Mouse (Mus musculus) frontal cortex, postnatal 25 days (tissue): ENCODE results near the gene Csnk1e.
A peak's percentile ranks its signal among the peaks of the same experiment; 100 is the strongest.
"Not testable (repeated sequence)": the region's sequence is repeated elsewhere in the genome, so short reads cannot be mapped to it uniquely, and the experiment has no call there.

ENCODE experiments used
- DNase-seq, 2 experiments: peaks; one replicate each; pipeline ENCODE4 v3.0.0; 2022; ENCODE audit warnings: low spot score in 2 of 2

The Csnk1e gene

GRCm38 (mm10) chr15:79455106-79455810 is at the start of gene Csnk1e:
TSS of gene Csnk1e (minus strand) at chr15:79455566.
- no peak for DNase-seq

- DNase-seq, result no peak
Observed at GRCm38 (mm10) chr15:79504707-79505452, 49.5 kb upstream of the Csnk1e start, which contains the start of gene Kcnj4. TSS of gene Kcnj4 (minus strand) at chr15:79505241.

GRCm38 (mm10) chr15:79503438-79503837 is 48.1 kb upstream of the Csnk1e start:
- DNase-seq, result no peak

GRCm38 (mm10) chr15:79502891-79503341 is 47.5 kb upstream of the Csnk1e start:
- no peak for DNase-seq

- no peak for DNase-seq
Observed at GRCm38 (mm10) chr15:79500110-79500509, 44.7 kb upstream of the Csnk1e start.

- no peak for DNase-seq
Observed at GRCm38 (mm10) chr15:79493527-79493926, 38.2 kb upstream of the Csnk1e start.

GRCm38 (mm10) chr15:79489463-79489862 is 34.1 kb upstream of the Csnk1e start:
- DNase-seq, result no peak

- DNase-seq, result no peak
Observed at GRCm38 (mm10) chr15:79481181-79481688, 25.9 kb upstream of the Csnk1e start.

- DNase-seq, result no peak
Observed at GRCm38 (mm10) chr15:79477227-79477626, 21.9 kb upstream of the Csnk1e start.

GRCm38 (mm10) chr15:79473638-79474355 is 18.4 kb upstream of the Csnk1e start:
- no peak for DNase-seq

GRCm38 (mm10) chr15:79473042-79473441 is 17.7 kb upstream of the Csnk1e start:
- DNase-seq, result no peak

GRCm38 (mm10) chr15:79471095-79471494 is 15.7 kb upstream of the Csnk1e start:
- no peak for DNase-seq

- no peak for DNase-seq
Observed at GRCm38 (mm10) chr15:79470583-79470982, 15.2 kb upstream of the Csnk1e start.

GRCm38 (mm10) chr15:79469577-79469976 is 14.2 kb upstream of the Csnk1e start:
- no peak for DNase-seq

- DNase-seq, result peak; percentile 87 to 88
Observed at GRCm38 (mm10) chr15:79466601-79467286, 11.4 kb upstream of the Csnk1e start.

- no peak for DNase-seq
Observed at GRCm38 (mm10) chr15:79456546-79456945, 1.2 kb upstream of the Csnk1e start.

GRCm38 (mm10) chr15:79456104-79456503 is 738 bp upstream of the Csnk1e start:
- not testable (repeated sequence) for DNase-seq

- DNase-seq, result no peak
Observed at GRCm38 (mm10) chr15:79453831-79454230, 1.5 kb downstream of the Csnk1e start.

GRCm38 (mm10) chr15:79448041-79448440 is 7.3 kb downstream of the Csnk1e start:
- DNase-seq, result no peak

GRCm38 (mm10) chr15:79445786-79446654 is 9.3 kb downstream of the Csnk1e start:
- DNase-seq, result no peak
